Mouse (Mus musculus) adrenal gland, adult 2 months (tissue): ENCODE measurements around the gene Ccdc92b. TPM values are rescaled to one million over a fixed set of nuclear protein-coding genes. Genes with fewer than 3 reads are reported as not detected.
"Not testable (repeated sequence)": the region's sequence is repeated elsewhere in the genome, so short reads cannot be mapped to it uniquely, and the experiment has no call there.

ENCODE experiments used
- DNase-seq: peaks from one replicate; pipeline ENCODE4 v3.0.0; 2021
- long read RNA-seq: library from polyadenylated mRNA; stranded (forward); transcript quantifications from one replicate; pipeline ENCODE4 v2.0.0, GENCODE M21; 2021
- polyA plus RNA-seq: library from polyadenylated mRNA; depleted of rRNA; stranded (reverse); fragments of >200 nt; gene quantifications from 2 replicates; pipeline ENCODE4 v1.2.3, GENCODE M21; 2012; rRNA removed
- total RNA-seq, 2 experiments: library from RNA; stranded (reverse); gene quantifications; 2 replicates each; pipeline ENCODE4 v1.2.3; 2021

Gene Ccdc92b
- 1 to 10 TPM; 2.0 to 3.6 TPM for total RNA-seq
- 2.4 and 4.0 TPM in 2 replicates for polyA plus RNA-seq
- long read RNA-seq, partial matches to known transcripts: 0 of 5 reads
- long read RNA-seq, other reads (novel, unspliced or antisense): 5 of 5 reads

DNA sequence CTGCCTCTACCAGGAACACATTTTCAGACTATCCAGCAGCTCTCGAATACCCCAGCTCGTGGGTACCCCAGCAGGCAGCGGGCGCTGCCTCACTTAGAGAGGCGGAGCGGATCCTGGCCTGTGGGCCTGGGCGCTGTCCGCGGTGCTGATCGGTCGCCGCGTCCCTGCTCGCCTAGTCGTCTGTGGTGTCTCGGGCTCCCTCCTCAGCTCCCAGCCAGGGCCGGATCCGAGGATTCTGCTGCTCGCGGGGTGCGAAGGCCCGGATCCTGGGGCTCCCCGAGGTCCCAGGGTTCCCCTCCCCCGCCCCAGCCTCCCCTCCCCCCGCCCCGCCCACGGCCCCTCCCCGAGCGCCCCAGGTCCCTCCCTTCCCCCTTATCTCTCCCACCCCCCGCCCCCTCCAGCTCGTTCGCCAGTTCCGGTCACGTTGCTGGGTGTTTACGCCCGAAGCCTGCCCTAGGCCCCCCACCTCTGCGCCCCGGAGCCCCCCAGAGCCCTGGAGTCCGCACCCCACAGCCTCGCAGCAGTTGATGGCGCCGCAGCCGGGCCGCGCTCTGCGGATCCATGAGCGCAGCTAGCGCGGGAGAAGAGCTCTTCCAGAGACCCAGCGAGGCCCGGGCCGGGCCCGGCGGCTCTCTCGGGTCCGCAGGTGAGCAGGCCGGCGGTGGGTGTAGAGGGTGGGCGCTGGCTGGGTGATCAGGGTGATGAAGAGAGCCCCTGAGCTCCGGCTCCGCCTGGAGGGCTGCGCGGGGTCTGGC, at the start of gene Ccdc92b:
TSS of gene Ccdc92b (plus strand) at position 405 of the 755 bp plus-strand sequence.
- DNase-seq: peak; percentile 89

DNA sequence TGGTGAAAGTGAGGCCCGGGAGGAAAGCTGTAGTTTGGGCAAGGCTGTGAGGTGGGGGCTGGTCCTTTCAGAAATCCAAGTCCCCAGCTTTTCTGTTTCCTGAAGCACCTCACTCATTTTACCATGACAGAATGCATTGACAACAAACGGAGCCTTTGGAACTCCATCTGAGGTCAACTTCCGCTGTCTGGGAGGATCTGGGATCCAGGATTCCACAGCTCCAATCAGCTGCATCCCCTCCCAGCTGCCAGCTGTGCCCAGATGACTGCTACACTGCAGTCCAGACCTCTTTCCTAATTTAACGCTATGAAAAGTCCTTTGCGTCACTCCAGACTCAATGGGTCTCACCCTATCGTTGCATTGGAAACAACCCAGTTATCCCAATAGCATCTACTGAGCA, 49.7 kb upstream of the Ccdc92b start:
- no peak for DNase-seq

DNA sequence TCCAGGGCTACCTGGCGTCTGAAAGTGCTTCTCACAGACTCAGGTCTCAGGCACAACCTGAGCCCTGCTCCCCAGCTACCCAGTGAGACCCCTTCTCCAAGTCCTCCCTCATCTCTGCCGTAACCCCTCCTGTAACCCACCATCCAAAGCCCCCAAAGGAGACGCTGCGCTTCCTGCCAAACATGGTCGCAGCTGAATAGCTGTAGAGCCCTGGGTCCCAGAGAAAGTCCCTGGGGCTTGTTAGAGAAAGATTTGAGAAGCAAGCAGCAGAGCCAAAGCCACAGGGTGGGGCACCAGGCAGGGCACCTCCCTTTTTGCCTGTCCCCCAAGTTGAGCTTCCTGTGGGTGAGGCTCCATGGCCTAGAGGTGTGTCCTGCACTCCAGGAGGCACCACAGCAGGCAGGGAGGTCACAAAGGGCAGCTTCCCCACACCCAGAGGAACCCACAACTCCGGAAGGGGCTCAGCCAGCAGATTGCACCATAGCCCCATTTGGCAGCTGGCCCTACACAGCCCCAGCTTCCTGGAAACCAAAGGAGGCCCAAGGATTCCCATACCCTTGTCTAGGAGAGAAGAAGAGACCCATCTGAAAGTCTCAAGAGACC, 46.8 kb upstream of the Ccdc92b start:
- DNase-seq: peak; percentile 62

DNA sequence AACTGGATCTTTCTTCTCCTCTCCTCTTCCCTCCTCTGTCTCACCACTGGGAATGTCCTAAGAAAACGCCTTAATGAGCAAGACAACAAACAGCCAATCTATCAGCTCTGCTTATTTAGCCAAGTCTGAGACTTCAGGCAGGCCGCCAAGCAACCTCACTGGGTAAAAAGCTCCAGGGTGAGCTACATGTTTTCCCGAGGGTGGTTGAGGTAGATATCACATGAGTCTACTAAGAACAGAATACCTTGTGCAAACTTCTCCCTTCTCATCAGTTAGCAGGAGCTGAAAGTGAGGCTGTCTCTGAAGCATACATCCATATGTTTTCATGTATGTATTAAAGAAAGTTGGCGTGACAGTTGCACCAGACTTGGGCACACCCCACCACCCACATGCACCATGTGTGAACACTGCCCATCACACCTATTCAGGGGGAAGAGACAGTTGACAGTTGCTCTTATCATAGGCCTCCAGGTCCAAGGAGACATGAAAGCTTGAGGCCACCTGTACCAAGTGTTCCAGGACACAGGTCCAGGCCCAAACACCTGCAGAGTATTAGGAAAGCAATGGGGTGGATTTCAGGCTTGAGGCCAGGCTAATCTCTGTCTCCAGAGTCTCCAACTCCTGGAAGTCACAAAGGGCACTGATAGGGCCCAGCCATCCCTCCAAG, 44.5 kb upstream of the Ccdc92b start:
- DNase-seq: no peak

DNA sequence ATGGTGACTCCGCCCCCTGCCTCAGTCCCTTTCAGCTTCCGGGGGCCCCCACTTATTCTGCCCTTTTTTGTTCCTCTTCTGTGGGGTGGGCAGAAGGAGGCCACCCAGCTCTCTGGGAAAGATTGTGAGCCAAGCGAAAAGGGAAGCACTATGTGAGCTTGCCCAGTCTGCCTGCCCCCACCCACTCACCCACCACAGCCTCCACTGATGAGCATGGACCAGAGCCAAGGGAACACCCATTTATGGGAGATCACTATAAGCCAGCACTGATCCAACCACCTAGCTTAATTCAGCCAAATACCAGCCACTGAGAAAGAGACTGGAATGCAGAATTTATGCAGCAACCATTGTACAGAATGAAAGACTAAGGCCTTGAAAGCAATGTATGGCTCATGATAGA, 43.5 kb upstream of the Ccdc92b start:
- no peak for DNase-seq

DNA sequence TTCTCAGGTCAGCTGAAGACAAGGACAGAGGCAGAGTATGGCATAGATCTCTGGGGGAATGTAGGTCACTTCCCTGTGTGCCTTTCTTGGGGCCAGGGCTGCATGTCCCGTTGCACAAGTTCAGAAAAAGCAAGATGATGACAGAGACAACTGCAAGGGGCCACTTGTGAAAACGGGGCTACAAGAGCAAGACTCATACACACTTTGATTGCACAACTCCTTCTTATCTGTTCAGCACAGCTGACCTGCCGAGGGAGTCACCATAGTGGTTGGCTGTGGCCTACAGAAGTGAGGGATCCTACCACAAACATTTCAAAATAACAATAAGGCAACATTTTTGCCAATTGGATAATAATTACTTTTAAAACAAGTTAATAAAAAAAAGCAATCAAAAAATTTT, 42.3 kb upstream of the Ccdc92b start:
- no peak for DNase-seq

DNA sequence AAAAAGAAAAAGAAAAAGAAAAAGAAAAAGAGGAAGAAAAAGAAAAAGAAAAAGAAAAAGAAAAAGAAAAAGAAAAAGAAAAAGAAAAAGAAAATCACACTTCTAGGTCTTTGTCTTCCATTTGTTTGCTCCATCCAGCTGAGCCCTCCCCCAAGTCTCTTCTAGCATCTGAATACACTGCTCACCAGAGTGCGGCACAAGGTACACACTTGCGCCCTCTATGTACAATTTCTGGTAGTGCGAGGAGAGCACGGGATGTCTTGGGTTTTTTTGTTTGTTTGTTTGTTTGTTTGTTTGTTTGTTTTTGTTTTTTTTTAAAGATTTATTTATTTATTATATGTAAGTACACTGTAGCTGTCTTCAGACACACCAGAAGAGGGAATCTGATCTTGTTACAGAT, 38.1 kb upstream of the Ccdc92b start:
- DNase-seq: not testable (repeated sequence)

DNA sequence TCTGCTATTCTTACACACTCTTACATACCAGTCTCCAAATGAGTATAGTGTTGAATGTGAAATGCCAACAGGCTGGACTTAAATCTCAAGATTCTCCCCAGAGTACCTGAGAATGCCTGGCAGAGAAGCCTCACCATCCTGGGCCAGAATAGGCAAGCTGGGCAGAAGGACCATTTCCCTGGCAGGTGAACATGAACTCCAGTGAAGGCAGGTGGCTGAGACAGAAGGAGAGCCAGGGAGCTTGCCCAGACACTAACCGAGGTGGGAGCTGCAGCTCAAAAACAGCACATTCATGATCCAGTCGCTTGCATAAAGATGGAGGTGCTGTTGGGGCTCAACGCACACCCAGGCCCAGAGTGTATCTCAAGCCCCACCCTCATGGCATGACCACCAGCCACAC, 36.9 kb upstream of the Ccdc92b start:
- DNase-seq: no peak

DNA sequence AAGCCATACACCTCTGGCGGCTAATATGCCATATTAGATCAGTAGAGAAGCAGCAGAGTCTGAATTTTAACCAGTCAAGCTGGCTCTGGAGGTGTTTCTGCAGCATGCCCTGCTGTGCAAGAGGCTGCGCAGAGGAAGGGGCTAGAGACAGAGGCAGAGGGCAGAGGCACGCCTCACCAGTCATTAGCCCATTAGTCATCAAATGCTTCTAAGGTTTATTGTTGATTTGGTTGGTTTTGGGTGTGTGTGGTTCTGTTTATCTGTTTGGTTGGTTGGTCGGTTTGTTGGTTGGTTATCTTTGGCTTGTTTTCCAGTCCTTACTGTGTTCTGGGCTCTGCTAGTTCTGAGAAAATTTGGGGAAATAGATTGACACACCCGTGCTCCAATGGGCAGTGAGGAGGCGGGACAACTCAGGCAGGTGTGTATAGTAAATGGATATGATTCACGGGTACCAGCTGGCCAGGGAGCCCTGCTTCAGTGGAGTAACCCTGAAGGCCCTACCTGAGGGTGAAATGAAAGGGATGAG, 35.5 kb upstream of the Ccdc92b start:
- no peak for DNase-seq

DNA sequence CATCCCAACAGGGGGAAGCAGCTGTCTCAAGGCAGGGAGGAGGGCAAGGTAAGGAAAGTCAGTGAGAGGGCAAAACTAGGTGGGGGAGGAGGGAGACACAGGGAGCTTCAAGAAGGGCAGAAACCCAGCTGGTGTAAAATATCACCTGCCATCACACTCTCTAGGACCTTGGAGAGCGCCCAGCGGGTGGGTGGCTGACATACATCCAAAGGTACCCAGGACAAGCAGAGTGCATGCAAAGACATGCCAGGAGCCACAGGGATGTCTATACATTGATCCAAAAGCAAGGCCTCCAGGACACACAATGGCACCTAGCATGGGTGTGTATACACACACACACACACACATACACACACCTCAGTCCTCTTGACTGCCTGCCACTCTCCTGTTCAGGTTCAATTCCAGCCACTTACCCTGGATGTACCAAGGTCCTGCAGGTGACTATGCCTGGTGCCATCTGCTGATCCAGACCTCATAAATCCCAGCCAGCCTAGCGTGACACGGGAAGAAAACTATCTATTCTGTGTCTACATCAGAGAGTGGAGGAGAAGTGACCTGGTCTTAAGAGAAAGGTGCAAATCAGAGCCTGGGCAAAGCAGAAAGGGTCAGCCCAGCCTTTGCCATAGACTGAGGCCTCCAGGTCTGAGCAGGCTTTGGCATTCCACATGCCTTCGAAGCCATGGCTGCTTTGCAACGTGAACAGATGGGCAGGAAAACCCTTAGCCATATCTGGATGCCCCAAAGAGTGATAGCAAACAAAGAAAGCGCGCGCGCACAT, 34.3 kb upstream of the Ccdc92b start:
- peak; percentile 18 for DNase-seq

DNA sequence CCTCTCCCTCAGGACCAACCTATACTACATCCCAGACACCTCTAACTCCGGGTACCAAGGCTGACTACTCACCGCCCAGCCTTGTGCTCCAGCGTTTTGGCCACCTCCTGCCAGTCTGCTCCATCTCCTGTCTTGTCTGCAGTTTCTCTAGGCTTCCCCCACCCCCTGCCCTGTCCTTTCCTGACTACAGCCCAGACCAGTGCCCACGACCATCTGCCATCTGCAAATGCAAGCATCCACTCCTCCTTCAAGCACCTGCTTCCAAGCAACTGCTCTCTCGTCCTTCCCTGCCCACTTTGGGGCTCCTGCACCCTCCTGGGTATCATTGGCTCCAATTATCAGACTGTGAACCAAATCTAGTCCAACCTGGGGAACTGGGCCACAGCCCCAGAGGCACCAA, 33.0 kb upstream of the Ccdc92b start:
- DNase-seq: no peak

DNA sequence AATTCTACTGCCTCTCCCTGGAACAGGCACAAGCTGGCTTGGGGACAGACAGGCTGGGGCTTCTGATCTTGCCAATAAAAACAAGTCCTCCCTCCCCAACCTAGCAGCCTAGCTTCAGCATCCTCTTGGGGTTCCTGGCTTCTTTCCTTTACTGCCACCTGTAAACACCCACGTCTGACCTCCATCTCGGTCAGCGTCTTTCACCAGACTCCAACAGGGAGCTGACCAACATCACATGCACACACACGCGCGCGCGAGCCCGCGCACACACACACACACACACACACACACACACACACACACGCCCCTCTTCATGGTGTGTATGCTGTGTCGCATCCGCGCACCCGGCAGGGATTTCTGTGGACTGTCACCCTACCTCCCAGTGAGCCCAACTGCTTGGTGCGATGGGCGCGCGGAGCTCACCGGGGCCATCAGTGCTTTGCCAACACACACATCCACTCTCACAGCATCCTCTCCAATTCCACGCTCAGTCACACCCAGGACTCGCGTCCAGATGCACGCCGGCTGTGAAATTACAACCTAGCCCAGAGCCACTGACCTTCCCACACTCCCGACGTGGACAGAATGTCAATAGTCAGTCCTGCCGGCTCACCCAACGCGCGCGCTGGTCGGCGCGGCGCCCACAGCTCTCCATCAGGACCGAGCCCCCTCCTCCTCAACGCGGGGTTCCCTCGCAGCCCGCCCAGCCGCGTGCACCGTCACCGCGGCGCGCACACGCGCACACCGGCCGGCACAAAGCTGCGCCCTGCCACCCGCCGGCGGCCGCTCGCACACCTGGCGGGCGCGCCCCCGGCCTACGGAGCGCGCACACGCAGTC, 29.8 kb upstream of the Ccdc92b start:
- DNase-seq: no peak

DNA sequence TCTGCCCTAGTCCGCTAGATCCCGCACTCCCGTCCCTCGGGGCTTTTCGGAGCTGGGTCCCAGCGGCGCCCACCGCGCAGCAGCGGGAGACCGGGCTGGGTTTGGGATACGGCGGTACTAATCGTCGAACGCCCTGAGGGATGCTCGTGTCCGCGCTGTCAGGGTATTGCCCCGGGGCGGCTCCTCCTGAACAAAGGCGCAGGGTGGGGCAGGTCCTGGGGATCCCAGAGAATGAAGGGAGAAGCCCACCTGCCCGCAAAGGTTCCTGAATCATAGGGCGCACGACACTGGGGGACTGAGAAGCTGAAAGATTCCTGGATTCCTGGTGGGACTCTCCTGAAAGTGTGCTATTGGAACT, 29.2 kb upstream of the Ccdc92b start:
- DNase-seq: no peak

DNA sequence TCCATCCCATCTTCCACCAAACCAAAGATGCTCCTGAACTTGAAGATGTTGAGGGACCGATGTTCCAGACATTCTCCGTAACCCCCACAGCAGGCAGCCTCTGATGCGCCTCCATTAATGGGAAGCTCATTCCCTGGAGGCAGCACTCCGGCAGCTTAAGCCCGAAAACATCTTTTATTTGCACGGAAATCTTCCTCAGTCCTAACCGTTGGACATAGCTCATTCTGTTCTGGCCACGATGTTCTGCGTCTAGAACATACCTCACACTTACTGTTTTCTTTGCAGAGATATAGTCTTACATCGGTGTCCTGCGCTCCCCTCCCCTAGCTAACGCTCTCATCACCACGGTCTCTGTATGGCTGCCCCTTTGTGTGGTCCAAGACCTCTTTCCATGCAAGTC, 28.7 kb upstream of the Ccdc92b start:
- DNase-seq: no peak

DNA sequence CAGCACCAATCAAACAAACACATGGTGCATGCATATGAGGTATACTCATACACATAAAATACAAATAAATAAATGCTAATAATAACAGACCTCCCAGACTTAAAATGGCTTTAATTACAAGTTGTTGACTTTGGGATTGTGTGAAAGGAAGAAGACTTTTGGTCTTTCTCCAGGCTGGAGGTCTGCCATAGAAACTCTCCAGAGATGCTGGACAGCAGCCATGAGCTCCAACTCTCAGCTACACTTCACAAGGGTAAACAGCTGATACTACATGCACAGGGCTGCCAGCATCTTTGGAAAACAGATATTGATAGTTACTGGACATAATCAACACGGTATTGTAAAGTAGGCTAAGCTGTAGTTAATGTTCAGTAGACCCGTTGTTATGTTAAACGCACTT, 27.2 kb upstream of the Ccdc92b start:
- no peak for DNase-seq

DNA sequence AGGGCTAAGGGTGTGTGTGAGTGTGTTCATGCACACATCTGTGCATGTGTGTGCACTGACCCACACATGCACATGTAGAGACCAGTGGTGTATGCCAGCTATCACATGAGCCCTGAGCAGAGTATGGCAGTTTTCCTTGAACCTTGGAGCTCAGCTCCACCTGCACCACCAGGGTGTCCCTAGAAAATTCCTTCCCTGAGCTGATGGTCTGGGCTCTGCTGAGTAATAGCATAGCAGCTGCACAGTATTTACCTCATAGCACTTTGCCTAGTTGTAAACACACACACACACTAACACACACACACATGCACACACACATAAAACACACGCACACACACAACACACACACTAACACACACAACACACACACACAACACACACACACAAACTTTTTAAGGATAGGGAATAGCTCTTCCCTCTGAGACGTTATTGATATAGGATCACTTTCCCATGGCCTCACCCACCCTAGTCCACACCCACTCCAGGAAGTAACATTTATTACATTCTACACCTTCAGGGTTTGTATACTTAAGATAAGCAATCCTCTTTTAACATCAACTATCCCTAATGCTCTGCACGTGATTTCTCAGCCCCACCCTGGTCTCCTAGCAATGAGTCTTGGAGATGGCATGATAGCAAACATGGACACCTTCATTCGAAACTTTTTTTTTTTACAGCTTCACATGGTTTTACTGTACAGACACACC, 22.0 kb upstream of the Ccdc92b start:
- DNase-seq: no peak

DNA sequence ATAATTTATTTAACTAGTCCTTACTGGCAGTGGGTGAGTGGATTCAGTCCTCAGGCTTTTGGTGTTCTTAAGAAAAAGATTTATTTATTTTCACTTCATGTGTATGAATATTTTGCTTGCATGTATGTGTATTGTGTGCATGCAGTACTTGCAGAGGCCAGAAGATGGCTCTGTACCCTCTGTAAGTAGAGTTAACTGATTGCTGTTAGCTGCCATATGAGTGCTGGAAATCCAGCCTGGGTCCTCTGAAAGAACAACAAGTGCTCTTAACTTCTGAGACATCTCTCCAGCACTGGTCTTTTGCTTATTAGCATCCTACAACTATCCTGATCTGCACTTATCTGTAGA, 21.4 kb upstream of the Ccdc92b start:
- no peak for DNase-seq

DNA sequence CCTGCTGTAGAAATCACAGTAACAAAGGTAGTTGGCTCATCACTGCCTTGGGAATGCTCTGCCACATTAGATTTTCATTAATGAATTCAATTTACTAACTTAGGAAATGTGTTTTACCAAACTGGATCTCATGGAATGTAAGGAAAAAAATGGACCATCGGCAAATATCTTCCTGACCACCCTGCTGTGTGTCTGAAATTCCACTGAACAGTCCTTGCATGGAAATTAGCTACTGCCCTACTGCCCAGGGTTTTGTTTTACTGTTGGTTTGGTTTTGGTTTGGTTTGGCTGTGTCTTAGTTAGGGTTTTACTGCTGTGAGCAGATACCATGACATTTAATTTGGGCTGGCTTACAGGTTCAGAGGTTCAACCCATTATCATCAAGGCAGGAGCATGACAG, 17.1 kb upstream of the Ccdc92b start:
- DNase-seq: no peak

DNA sequence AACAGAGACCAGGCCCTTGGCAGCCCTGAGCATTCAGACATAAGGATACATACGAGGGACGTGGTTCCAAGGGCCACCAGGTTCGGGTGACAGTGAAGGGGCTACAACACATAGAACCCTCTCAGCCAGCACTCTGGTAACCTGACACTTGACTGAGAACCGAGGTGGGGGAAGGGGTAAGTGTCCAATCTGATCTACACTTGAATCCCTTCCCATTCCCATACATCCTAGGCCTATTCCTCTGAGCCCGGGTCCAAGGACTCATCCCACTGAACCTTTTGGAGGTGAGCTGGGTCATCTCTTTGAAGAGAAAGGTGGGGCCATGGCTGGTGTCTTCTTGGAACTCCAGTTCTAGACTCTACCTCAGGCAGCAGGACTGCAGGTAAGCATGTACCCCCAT, 9.3 kb upstream of the Ccdc92b start:
- DNase-seq: no peak

DNA sequence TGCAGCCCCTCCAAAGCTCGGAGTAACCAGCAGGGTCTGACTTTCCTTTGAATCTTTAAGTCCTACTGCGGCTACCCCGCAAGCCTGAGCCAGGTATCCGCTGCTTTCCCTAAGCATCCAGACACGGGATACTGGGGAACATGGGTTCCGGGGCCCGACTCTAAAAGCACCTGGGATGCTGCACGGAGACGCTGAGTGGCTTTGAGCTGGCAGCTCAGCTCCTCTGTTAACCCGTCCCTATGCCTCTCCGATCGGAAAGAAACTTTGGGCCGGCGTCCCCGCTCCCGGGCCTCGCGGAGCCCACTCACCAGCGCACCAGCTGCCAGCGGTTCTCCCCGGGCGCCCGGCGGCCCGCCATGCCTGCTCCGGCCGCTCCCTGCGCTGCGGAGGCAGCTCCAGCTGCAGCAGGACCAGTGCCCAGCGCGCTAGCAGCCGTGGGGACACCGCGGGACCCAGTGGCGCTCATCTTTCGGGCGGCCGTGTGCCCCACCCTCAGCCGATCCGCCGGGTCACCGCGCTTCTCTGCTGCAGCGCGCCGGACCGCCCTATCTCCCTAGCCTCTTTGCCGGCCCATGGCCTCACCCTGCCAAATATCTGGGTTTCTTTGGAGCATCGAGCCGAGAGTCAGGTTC, 8.7 kb upstream of the Ccdc92b start, which contains the start of gene Rap1gap2:
TSS of gene Rap1gap2 (minus strand) at position 371 of the 632 bp plus-strand sequence.
- peak; percentile 37 for DNase-seq
